Mouse (Mus musculus): ENCODE results near the gene Elp5. TPM values are rescaled to one million over a fixed set of nuclear protein-coding genes. Genes with fewer than 3 reads are reported as not detected.

Elp5 gene
- polyA plus RNA-seq (2017; shearing (Covaris generic)) = 78.3 TPM

GRCm38 (mm10) chr11:69982225-69982624, at the start of gene Elp5:
Gene Elp5, minus strand, starts transcription at chr11:69982517.

DNA sequence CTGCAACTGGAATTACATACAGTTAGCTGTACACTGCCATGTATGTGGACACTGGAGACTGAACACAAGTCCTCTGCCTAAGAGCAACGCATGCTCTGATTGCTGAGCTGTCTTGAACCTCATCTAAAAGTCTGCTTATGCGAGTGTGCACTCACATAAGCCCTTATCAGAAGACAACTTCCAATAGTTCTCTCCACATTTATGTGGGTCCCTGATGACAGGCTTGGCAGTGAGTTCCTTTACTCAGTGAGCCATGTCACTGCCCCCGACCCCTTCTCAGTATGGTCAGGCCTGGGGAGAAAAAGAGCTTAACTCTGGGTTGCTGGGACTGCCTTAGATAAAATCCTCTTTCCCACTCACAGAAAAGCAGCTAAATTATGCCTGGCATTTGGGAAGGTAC, 34.4 kb upstream of the Elp5 start, which contains the start of gene Dlg4:
TSS of gene Dlg4 (plus strand) at position 274 of the 400 bp plus-strand sequence.

DNA sequence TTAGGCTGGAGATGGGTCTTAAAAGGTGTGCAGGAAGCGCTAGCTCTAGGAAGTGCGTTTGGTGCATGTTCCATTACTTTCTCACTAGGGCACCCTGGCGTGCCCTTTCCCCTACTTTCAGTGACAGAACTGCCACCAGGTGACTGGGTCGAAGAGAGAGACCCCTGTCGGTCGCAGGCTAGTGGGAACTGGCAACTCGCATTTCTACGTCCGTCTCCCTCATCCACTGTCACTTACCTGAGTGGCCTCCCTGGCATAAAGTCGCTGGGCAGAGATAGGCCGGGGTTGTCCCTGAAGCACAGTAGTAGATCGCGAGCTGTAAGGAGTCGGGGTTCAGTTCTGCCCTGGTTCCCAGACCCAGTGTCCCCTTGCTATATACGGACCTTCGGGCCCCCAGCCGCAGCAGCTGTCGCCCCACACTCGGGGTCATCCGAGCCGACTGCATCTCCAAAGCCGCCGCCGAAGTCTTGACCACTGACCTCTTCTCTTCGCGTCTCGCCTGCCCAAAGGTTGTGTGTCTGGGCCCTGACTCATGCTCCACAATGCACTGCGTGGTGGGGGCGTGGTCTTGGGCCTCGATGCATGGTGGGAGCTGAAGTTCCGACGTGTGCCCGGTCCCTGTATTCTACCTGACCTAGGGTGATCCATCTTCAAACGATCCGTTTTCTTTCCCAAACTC, 32.7 kb upstream of the Elp5 start, which contains the start of gene Acadvl:
TSS of gene Acadvl (minus strand) at position 532 of the 679 bp plus-strand sequence.

DNA sequence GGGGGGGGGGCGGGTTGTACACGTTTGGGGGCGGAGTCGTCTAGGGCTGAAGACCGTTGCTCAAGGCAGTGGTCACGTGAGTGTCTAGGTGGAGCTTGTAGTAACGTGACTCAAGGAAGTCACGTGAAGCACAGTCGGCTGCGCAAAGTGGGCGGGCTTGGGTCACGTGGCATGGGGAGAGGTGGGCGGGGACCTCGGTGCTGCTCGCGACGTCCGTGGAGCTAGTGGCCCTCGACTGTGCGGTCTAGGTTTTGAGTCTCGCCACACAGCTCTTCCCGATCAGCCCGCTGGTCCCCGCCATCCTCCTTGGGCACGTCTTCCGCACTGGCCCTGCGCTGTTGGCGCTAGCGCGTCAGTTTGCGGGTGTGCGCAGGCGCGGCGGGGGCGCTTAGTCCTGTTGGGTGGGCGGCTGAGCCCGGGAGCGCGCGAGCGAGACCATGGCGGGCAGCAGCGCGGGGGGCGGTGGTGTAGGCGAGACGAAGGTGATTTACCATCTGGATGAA, 18.1 kb upstream of the Elp5 start, which contains the start of gene Dvl2:
TSS of gene Dvl2 (plus strand) at position 200 of the 503 bp plus-strand sequence.

DNA sequence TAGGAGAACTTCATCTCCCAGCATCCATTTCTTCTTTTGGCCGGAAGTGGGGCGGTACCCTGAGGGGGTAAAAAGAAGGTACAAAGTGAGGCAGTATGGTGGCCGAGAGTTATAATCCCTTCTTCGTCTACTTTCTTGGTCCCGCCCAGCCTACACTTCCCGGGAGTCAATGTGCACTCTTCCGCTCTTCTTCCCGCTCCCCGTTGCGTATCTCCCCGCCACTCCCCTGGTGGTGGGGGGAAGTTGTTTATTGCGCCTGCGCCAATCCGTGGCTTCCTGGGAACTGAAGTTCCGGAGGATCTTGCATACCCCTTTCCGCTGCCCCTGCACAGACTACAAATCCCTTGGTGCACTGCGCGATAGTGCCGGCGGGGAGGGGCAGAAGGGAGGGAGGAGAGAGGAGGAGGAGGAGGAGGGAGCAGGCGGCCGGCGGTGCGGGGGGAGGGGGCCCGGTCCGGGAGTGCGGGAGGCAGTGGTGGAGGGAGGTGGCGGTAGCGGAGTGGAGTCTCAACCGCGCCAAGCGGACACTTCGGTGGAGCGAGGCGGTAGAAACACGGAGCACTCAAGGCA, 13.2 kb upstream of the Elp5 start, which contains the start of gene Phf23:
TSS of gene Phf23 (plus strand) at position 387 of the 570 bp plus-strand sequence.

DNA sequence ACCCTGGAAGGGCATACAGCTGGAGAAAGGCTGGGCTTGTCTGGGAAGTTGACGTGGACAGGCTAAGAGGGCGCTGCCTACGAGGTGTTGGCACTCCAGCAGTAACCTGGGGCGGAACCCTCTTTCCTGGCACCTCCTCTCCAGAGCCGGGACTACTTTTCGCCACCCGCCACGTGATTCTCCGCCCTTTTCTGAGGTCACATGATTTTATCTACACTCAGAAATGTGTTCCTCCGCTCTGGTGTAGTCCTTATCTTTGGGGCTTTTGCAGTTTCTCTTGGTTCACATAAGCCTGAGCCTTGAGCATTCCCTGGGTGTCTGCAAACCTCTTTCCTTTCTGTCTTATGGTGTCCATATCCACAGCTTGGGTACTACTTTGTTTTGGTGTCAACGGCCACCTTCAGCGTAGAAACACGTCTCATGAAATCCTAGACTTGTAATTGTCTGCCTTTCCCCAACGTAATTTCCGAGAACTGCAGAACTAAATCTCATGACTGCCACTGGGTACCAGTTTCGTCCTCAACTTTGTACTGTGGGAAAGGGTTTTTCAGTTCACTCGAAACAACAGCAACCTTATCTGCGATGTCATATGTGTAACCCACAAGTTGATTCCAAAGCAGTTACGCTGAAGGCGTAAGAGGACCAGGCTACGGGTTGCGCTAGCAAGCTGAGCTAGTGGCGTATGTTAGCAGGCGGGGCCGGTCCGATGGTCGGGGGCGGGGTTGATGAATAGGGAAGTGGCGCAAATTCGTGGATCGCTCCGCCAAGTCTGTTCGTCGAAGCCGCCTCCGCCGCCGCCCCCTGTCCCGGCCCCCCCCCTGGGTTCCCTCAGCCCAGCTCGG, 8.8 kb upstream of the Elp5 start, which contains the start of gene Gabarap:
TSS of gene Gabarap (plus strand) at position 294 of the 842 bp plus-strand sequence.

DNA sequence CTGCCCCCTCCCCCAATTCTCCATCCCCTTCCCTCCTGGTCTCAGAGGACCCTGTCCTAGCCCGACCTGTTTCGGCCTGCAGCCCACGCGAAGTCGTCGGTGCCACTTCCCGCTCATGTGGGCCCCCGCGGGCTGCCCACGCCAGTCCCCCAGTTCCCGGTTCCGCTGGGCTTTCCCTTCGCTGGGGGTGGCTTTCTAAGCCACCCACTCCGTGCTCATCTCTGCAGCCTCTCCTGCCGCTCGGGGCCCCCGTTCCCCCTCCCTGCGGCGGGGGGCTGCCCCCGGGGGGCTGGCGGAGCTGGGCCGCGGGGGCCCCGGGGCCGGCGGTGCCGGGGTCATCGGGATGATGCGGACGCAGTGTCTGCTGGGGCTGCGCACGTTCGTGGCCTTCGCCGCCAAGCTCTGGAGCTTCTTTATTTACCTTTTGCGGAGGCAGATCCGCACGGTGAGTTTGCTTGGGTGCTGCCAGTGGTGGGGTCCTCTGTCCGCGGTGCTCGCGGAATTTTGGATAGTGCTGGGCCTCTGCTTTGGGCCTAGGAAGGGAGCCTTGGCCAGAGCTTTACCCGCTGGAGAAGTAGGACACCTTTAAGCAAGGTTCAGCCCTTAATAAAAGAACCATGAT, 1.1 kb downstream of the Elp5 start, which contains the start of gene Ctdnep1:
TSS of gene Ctdnep1 (plus strand) at position 16 of the 622 bp plus-strand sequence.

DNA sequence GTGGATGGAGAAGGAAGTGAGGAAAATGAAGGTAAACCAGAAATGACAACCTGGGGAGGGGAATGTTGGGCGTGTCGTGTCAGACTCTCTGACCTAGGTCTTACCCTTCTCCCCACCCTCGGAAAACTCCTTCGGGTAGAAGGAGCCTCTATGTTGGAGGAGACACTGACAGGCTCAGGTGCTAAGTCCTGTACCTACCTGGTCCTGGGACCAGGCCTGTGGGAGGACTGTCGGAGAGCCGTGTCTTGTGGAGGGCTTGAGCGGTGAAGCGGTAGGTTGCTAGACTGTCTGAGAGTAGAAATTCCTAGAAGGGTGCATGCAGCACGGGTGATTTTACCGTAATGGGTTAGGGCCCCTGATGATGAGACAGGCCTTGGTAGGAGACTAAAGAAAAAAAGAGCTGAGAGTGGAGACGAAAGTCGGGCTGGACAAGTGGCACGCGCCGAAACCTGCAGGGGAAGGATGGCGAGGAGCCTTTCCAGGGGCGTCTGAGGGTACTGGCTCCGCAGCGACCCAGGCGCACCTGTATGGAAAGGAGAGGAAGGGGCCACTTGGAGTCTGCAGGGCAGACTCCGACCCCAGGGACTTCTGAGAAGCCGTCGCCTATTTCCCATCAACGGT, 17.6 kb downstream of the Elp5 start, which contains the start of gene Cldn7:
TSS of gene Cldn7 (plus strand) at position 130 of the 621 bp plus-strand sequence.

DNA sequence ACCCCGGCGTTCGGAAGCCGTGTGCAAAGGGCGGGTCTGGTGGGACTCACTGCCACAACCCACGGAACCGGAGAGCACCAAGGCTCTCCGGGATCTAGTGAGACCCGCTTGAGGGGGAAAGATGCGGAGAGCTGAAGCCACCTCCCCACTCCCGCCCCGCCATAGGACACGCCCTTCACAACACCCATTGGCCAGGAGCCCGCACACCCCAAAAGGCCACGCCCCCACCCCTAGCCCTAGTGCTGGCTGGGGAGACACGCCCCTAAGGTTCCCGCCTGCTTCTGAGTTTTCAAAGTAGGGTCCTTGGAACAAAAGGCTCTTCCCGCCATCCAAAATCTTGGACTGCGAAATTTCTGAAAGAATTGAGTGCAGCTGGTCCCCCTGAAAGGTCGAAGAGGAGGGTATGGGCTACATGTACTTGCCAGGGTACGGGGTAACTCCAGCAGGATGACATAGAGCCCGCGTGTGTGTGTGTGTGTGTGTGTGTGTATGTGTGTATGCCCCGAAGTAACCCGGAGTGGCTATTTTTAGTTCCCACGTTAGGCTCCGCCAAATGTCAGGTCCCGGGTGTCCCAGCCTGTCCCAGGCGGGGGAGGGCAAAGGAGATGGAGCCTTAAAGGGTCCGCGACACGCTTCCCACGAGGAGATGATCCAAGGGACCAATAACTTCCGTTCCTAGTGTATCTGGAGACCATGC, 34.1 kb downstream of the Elp5 start, which contains the start of gene Slc2a4:
TSS of gene Slc2a4 (minus strand) at position 123 of the 697 bp plus-strand sequence.

GRCm38 (mm10) chr11:69935137-69935879, 47.0 kb downstream of the Elp5 start, which contains the start of gene Ybx2:
Gene Ybx2, plus strand, starts transcription at chr11:69935796.

DNA sequence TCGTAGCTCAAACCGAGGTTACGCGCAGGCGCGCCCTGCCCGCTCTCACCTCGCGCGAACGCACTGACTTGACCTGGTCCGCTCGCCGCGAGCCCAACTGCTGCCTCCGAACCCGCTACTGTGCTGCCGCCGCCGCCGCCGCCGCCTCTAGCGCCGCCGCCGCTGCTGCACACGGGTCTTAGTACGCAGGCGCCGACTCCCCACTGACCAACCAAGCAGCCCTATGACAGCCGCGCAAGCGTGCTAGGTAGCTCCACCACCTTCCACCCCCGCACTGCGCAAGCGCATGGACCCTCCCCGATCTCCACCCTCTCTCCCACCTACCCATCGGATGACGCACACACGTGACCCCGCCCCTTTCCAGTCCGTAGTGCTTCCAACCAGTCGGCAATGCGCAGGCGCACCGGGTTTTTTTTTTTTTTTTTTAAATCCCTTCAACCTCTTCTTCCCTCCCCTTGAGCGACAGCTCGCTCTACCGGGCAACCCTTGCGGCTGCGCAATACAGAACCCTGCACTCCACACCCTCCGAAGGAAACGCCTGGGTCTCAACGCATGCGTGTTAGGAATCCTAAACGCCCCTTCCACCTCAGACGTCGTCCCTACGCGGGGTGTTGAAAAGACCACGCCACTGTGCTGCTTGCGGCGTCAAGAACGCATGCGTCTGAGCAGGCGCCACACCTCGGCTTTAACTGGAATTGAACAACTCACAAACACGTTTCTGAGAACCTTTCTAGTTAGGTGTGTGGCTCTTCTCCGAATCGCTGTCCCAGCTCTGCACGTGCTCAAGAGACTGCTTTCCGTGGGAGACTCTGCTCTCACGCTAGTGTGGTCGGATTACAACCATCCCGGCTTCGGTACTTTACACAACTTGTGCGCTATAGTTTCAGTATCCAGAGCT, 61.0 kb downstream of the Elp5 start, which contains the start of gene Eif5a:
TSS of gene Eif5a (minus strand) at position 845 of the 898 bp plus-strand sequence.

Other genes starting within 250 kb of the Elp5 start
- gene Polr2a, start 223.9 kb downstream of the Elp5 start, polyA plus RNA-seq (2017; shearing (Covaris generic)) = 53.7 TPM
- not detected for gene Slc35g3, start 220.5 kb downstream of the Elp5 start, polyA plus RNA-seq (2017; shearing (Covaris generic))
- gene Zbtb4, start 216.6 kb downstream of the Elp5 start, polyA plus RNA-seq (2017; shearing (Covaris generic)) = 4.9 TPM
- gene Chrnb1, start 186.6 kb downstream of the Elp5 start, polyA plus RNA-seq (2017; shearing (Covaris generic)) = 3.5 TPM
- not detected for gene Fgf11, start 180.7 kb downstream of the Elp5 start, polyA plus RNA-seq (2017; shearing (Covaris generic))
- gene Tmem102, start 176.9 kb downstream of the Elp5 start, polyA plus RNA-seq (2017; shearing (Covaris generic)) = not detected
- not detected for gene Gm39566, start 167.2 kb downstream of the Elp5 start, polyA plus RNA-seq (2017; shearing (Covaris generic))
- gene Spem2, start 164.1 kb downstream of the Elp5 start, polyA plus RNA-seq (2017; shearing (Covaris generic)) = not detected
- gene Spem1, start 160.3 kb downstream of the Elp5 start, polyA plus RNA-seq (2017; shearing (Covaris generic)) = not detected
- gene Nlgn2, start 144.7 kb downstream of the Elp5 start, polyA plus RNA-seq (2017; shearing (Covaris generic)) = 0.65 TPM
- gene Tmem256, start 144.0 kb downstream of the Elp5 start, polyA plus RNA-seq (2017; shearing (Covaris generic)) = 121 TPM
- gene Plscr3, start 136.1 kb downstream of the Elp5 start, polyA plus RNA-seq (2017; shearing (Covaris generic)) = 30.1 TPM
- gene Tnk1, start 123.8 kb downstream of the Elp5 start, polyA plus RNA-seq (2017; shearing (Covaris generic)) = not detected
- not detected for gene Tmem95, start 104.5 kb downstream of the Elp5 start, polyA plus RNA-seq (2017; shearing (Covaris generic))
- gene Kctd11, start 101.1 kb downstream of the Elp5 start, polyA plus RNA-seq (2017; shearing (Covaris generic)) = 1.1 TPM
- gene Acap1, start 87.0 kb downstream of the Elp5 start, polyA plus RNA-seq (2017; shearing (Covaris generic)) = 549 TPM
- gene 2810408A11Rik, start 81.5 kb downstream of the Elp5 start, polyA plus RNA-seq (2017; shearing (Covaris generic)) = 3.9 TPM
- 4.2 TPM for gene Neurl4, start 81.4 kb downstream of the Elp5 start, polyA plus RNA-seq (2017; shearing (Covaris generic))
- 152 TPM for gene Gps2, start 68.6 kb downstream of the Elp5 start, polyA plus RNA-seq (2017; shearing (Covaris generic))
- gene Eif5a, start 60.6 kb downstream of the Elp5 start, polyA plus RNA-seq (2017; shearing (Covaris generic)) = 1,005 TPM
- gene Ybx2, start 46.7 kb downstream of the Elp5 start, polyA plus RNA-seq (2017; shearing (Covaris generic)) = not detected
- gene Slc2a4, start 34.3 kb downstream of the Elp5 start, polyA plus RNA-seq (2017; shearing (Covaris generic)) = not detected
- gene Cldn7, start 17.7 kb downstream of the Elp5 start, polyA plus RNA-seq (2017; shearing (Covaris generic)) = not detected
- 26.1 TPM for gene Ctdnep1, start 1.4 kb downstream of the Elp5 start, polyA plus RNA-seq (2017; shearing (Covaris generic))
- gene Gabarap, start 8.6 kb upstream of the Elp5 start, polyA plus RNA-seq (2017; shearing (Covaris generic)) = 496 TPM
- gene Phf23, start 13.3 kb upstream of the Elp5 start, polyA plus RNA-seq (2017; shearing (Covaris generic)) = 111 TPM
- gene Dvl2, start 18.1 kb upstream of the Elp5 start, polyA plus RNA-seq (2017; shearing (Covaris generic)) = 16.7 TPM
- 142 TPM for gene Acadvl, start 32.9 kb upstream of the Elp5 start, polyA plus RNA-seq (2017; shearing (Covaris generic))
- 9.1 TPM for gene Dlg4, start 34.4 kb upstream of the Elp5 start, polyA plus RNA-seq (2017; shearing (Covaris generic))
- not detected for gene Asgr1, start 71.6 kb upstream of the Elp5 start, polyA plus RNA-seq (2017; shearing (Covaris generic))
- gene Asgr2, start 110.1 kb upstream of the Elp5 start, polyA plus RNA-seq (2017; shearing (Covaris generic)) = not detected
- gene Mgl2, start 147.8 kb upstream of the Elp5 start, polyA plus RNA-seq (2017; shearing (Covaris generic)) = not detected
- not detected for gene Clec10a, start 173.7 kb upstream of the Elp5 start, polyA plus RNA-seq (2017; shearing (Covaris generic))
- gene Slc16a11, start 230.2 kb upstream of the Elp5 start, polyA plus RNA-seq (2017; shearing (Covaris generic)) = not detected
- gene Slc16a13, start 238.5 kb upstream of the Elp5 start, polyA plus RNA-seq (2017; shearing (Covaris generic)) = 4.2 TPM
- gene Bcl6b, start 247.3 kb upstream of the Elp5 start, polyA plus RNA-seq (2017; shearing (Covaris generic)) = 0.11 TPM